Mouse (Mus musculus) CH12F3 (cell line): Measurements from ENCODE around the gene Rara.

Source experiments
- in situ Hi-C: fragments of 300-500 bp; cut with MboI; formaldehyde crosslinking; loops from 2 replicates; pipeline ENCODE4 v1.14.3; 2020; ENCODE audit warnings: low sequenced_read_pairs

Gene Rara

GRCm38 (mm10) chr11:98937410-98937913 lies 9.8 kb downstream of the Rara start:
- in situ Hi-C loops = loop anchor here (5.0 kb wide), 1 partner anchor 35 kb away; no protein-coding TSS in a partner anchor

- in situ Hi-C loops = loop anchor here (5.0 kb wide), 1 partner anchor 34 kb away; no protein-coding TSS in a partner anchor
Observed at GRCm38 (mm10) chr11:98937914-98938694, 10.5 kb downstream of the Rara start.

DNA sequence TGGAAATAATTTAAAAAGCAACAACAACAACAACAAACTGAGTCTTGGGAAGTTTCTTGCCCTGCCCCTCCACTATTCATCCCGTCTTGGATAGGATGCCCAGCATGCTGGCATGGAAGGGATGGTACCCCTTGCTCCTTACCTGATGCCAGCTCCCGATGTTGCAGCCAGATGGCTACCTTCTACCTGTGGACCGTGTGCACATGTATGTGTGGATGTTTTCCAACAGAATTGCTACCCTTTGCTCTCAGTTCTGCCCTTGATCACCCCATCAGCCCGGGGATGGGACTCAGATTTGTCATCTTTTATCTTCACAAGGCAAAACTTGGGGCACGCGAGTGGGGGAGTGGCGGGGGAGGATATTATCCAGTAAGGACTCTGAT lies 11.1 kb downstream of the Rara start:
- in situ Hi-C loops = loop anchor here (5.0 kb wide), 1 partner anchor 34 kb away; no protein-coding TSS in a partner anchor

DNA sequence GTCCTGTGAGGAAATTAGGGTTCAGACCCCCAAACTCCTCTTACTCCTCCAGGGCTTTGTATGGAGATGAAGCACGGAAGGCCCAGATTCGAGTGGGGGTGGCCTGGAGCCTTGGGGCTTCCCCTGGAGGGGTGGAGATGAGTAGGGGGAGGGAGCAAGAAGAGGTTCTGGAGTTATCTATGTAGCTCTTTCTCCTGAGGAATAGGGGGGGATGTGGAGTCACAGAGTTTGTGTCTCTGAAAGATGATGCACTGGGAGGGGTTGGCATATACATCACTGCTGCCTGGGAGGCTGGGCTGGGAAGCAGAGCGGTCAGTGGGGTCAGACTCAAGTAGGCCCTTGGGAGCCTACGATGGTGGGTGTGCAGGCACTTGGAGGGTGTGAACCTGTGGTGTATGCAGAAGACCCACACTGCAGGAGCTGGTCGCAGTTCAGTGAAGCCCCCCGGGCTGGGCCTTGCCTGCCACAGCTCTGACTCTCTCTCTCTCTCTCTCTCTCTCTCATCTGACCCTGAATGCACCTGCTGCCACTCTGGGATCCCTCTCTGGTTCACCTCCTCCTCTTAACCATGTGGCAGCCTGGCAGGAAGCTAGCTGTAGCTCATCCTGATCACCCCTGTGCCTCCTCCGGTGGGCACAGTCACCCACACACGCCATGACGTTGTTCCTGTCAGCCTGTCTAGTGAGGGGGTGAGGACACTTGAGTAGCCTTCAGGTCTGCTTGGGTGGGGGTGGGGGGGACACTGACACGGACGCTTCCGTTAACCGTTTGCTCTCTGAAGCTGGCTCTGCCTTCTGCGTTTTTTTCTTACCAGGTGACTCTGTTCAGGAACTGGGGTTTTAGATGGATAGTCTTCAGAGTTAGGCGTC lies 11.7 kb downstream of the Rara start:
- in situ Hi-C loops = loop anchor here (5.0 kb wide), 1 partner anchor 33 kb away; no protein-coding TSS in a partner anchor

DNA sequence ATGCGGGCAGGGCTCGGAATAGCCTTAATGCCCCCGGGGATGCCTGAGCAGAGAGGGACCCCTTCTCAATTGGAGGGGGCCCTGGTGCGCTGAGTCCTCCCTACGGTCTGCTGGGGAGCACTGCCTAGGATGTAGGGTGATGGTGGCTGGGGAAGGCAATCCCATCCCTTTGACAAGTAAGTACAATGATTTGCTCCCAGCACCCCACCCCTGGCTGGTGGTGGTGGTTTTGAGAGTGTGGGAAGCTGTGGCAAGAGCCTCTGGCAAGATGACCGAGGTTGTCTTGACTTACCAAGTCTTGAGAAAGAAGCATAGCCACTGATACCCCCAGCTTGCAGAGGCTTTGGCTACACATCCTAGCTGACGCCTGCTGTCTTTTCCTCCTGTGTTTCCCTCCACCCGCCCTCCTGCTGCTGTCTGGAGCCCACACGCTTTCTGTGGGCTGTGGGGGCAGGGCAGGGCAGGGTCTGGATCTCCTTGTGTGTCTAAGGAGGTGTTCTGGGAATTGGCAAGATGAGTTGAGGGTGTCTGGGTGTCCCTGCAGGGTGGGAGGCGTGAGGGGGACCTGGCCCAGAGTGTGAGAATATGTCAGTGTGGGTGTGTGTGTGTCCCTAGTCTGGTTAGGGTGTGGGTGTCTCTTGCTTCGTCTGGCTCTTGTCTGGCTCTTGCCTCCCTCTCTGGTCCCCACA lies 12.5 kb downstream of the Rara start:
- in situ Hi-C loops = loop anchor here (5.0 kb wide), 1 partner anchor 32 kb away; no protein-coding TSS in a partner anchor

- in situ Hi-C loops = no loop called here
Observed at GRCm38 (mm10) chr11:98940776-98941175, 13.2 kb downstream of the Rara start.

GRCm38 (mm10) chr11:98941341-98941825 lies 13.8 kb downstream of the Rara start:
- in situ Hi-C loops = no loop called here

DNA sequence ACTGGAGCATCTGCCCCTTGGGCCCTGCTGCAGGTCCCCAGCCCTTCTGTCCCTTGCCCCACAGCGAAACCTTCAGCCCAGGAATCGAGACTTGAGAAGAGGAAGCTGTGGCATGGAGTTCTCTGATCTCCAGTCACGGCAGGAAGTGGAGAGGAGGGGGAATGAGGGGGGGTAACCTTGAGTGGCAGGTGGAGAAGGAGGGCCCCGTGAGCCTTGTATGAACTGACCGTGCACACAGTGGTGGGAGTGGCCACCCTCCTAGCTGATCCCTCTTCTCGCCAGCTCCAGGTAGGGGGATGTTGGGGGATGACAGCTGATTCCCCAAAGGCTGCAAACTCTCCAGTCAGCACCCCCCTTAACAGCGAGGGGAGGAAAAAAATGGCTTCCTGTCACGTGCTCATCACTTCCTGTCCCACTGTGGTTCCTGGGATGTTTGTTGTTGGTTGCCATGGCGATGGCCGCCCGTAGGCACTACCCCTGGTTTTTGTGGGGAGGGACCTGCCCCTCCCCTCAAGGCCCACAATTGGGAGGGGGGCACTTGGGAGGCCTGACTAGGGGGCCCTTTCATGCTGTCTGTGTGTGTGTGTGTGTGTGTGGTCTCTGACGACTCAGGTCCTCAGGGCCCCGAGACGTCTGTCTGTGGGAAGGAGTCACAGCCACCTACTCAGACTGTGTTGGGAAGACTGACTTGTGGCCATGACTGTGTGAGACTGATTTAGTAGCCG lies 14.4 kb downstream of the Rara start:
- in situ Hi-C loops = no loop called here

GRCm38 (mm10) chr11:98942555-98942922 lies 14.9 kb downstream of the Rara start:
- in situ Hi-C loops = no loop called here

DNA sequence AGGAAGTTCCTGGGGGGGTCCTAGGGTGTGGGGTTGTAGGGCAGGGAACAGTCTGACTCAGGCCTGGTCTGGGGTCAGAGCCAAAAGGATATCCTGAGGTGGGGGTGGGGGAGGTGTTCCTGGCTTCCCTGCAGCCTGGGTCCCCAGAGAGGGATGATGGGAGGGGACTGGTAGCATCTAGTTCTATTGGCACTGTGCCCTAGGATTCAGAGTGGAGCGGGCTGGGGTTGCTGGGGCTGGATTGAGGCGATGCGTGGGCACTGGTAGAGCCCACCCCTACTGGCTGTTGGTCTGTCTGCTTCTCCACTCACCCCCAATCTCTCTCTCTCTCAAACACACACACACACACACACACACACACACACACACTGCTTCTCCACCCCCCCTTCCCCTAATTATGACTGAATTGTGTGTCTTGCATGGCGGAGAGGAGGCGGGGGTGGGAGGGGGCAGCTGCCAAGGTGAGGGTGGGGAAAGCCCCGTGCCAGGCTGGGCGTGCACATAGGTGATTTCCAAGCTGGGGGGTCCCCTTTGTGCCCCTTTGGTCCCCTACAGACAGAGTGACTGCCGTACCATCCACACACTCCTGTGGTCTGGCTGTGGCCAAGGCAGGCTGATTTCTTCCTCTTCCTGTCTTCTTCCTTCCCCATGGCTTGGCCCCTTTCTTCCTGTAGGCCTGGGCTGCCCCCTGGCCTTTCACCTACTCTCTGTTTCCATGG lies 15.5 kb downstream of the Rara start:
- in situ Hi-C loops = no loop called here

- in situ Hi-C loops = no loop called here
Observed at GRCm38 (mm10) chr11:98943741-98944461, 16.3 kb downstream of the Rara start.

GRCm38 (mm10) chr11:98944897-98945604 lies 17.4 kb downstream of the Rara start:
- in situ Hi-C loops = no loop called here

GRCm38 (mm10) chr11:98945605-98945977 lies 18.0 kb downstream of the Rara start:
- in situ Hi-C loops = no loop called here

DNA sequence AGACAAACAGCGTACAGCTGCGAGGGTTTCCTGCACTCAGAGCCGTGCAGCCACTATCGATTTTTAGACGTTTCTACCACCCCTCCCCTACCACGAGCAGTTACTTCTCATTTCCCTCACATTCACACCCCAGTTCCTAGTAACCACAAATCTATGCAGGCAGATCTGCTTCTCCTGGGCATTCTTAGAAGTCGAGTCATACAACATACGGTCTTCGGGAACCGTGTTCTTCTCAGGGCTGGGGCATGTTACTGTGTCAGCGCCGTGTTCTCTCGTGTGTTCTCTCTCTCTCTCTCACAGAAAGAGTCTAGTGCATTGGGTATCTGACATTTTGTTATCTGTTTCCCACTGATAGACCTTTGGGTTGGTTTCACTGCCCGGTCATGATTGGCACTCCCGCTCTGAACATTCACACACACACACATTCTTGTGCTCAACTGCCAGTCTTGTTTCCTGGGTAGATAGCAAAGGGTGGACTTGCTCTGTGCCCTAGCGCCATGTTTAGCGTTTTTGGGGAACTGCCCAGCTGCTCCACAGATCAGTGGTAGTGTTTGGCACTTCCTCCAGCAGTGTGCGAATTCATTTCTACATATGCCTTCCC lies 20.5 kb downstream of the Rara start:
- in situ Hi-C loops = no loop called here

DNA sequence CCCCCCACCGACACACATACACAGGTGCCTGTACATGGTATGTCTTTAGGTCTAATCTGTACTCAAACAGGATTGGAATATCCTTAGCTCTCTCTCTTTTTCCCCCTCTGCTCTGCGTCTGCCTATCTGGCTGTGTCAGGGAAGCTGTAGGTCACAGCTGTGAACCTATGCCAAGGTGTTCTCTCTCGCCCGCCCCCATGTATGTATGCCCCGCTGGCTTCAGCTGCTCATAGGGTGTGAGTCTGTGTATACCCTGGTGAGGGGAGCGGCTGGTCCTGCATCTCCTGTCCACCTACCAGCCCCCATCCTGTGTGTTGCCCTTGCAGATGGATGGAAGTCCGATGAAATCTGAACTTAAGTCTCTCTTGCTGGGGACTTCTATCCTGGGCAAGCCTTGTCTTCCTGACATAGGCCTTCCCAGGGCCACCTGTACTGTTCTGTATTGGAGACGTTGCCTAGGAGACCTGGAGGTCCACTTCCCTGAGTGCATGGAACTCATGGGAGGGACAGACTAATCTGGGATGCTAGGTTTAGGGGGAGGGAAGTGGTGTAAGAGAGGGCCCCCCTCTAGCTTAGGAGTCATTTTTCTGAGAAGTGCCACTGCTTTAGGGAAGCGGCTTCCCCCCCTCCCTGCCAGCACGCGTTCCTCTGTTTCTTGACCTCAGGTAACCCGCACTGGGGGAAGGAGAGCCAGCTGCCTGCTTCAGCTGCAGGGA lies 21.8 kb downstream of the Rara start:
- in situ Hi-C loops = no loop called here

DNA sequence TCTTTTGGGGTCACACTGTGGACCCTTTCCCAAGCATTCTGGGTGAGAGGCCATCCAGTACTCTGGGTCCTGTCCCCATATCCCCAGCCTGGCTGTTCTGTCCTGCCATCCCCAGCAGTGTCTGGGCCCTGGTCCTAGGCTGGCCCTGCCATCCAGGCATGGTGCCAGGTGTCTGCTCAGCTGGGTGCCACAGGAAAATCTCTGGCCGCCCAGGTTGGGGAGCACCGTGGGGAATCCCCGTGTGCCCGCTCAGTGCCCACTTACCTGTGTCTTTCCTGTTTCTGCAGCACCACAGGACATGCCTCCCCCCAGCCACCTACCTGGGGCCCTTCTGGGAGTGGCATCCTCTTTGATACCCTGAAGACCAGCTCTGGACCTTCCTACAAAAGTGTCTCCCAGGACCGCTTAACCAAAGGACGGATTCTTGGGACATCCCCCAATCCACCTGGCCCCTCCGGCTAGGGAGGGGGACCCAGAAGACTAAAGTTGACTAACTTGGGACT lies 22.4 kb downstream of the Rara start:
- in situ Hi-C loops = no loop called here

DNA sequence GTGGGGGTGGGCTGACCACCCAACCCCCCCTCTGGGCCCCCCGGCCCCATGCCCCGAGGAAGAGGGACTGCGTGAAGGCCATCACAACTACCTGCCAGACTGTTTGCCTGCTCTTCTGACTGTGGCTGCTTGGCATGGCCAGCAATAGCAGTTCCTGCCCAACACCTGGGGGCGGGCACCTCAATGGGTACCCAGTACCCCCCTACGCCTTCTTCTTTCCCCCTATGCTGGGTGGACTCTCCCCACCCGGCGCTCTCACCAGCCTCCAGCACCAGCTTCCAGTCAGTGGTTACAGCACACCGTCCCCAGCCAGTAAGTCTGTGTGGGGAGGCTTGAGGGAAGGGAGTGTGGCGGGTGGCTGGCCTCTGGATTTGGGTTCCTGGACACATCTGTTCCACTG lies 22.9 kb downstream of the Rara start:
- in situ Hi-C loops = no loop called here
